Mouse (Mus musculus) spleen, adult 2 months (tissue): ENCODE data around the gene Snx30. TPM values are rescaled to one million over a fixed set of nuclear protein-coding genes. Genes with fewer than 3 reads are reported as not detected.
A peak's percentile ranks its signal among the peaks of the same experiment; 100 is the strongest.

ENCODE experiments used
- DNase-seq, 2 experiments: peaks; one replicate each; pipeline versions ENCODE4 v3.0.0 to v3.0.0-alpha.2; 2012 to 2021; ENCODE audit warnings: low spot score in 2 of 2, low read depth in 1 of 2
- H3K27ac ChIP-seq: fragments of 200-500 bp; 2 replicates; pipeline ENCODE4 v1.5.1; 2012; ENCODE audit warnings: low read length, inconsistent platforms; ENCODE audit not compliant: insufficient read depth
- H3K27me3 ChIP-seq: fragments of 200-500 bp; 2 replicates; pipeline ENCODE4 v1.6.1; 2012; ENCODE audit warnings: mild to moderate bottlenecking, moderate library complexity, low read length, inconsistent platforms; ENCODE audit not compliant: control insufficient read depth, insufficient read depth
- H3K36me3 ChIP-seq: fragments of 200-500 bp; 2 replicates; pipeline ENCODE4 v1.6.1; 2012; ENCODE audit warnings: mild to moderate bottlenecking, low read length, inconsistent platforms; ENCODE audit not compliant: control insufficient read depth, insufficient read depth
- H3K4me1 ChIP-seq: fragments of 200-500 bp; 2 replicates; pipeline ENCODE4 v1.6.1; 2011; ENCODE audit warnings: inconsistent platforms; ENCODE audit not compliant: control insufficient read depth, insufficient read depth, insufficient read length
- H3K4me3 ChIP-seq: fragments of 200-500 bp; 2 replicates; pipeline ENCODE4 v1.5.1; 2011; ENCODE audit warnings: mild to moderate bottlenecking, inconsistent platforms; ENCODE audit not compliant: insufficient read depth, insufficient read length; ENCODE audit errors: extremely low read depth
- CTCF ChIP-seq: fragments of 200-500 bp; IDR thresholded peaks from 2 replicates; pipeline ENCODE4 v1.5.1; 2011; ENCODE audit warnings: mild to moderate bottlenecking, inconsistent platforms; ENCODE audit not compliant: insufficient read depth, insufficient read length, insufficient replicate concordance; ENCODE audit errors: extremely low read depth
- POLR2A ChIP-seq: fragments of 200-500 bp; IDR thresholded peaks from 2 replicates; pipeline ENCODE4 v1.6.1; 2011; ENCODE audit warnings: low read depth, low read length, inconsistent platforms
- WGBS: fragments of 180-500 bp; shearing (Covaris S2); methylation state at CpG from one replicate; pipeline ENCODE4 v1.1.7; 2018; 5-methylcytosine and 5-hydroxymethylcytosine counted together
- polyA plus RNA-seq: library from polyadenylated mRNA; depleted of rRNA; stranded (reverse); fragments of >200 nt; gene quantifications from 2 replicates; pipeline ENCODE4 v1.2.3, GENCODE M21; 2012; rRNA removed

The Snx30 gene
- 8.8 and 12.5 TPM in 2 replicates for polyA plus RNA-seq

DNA sequence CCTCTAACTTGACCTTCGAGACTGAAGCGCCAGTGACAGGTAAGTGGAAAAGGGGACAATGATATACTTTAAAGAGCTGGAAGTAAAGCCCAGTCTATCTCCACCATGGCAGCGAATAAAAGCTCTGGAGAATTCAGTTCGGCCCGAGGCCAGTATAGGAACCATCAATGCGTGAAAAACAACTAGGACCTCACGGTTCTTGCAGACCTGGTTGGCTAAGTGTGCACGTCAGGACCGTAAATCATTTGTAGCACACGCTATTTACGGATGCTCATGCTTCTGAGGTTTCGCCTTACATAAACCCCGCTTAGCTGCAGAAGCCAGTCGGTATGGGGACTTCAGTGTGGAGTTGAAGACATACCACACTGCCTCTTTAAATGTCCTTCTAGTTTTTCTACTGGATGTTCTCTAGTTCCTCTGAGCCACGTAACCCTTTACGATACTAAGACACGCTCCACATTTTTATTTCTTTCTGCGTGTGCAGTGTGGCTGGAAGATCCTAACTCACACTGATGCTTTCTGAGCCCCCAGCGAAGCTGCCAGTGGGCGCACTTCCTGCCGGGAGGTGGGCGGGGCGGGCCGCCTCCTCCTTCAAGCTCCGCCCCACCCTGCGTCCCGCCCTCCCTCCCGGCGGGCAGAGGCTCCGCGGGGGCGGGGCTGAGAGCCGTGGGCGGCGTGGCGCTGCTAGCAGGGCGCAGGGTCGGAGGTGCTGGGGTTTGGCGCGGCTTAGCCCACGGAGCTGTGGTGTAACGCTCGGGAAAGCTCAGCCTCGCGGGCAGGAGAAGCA is at the start of gene Snx30:
Gene Snx30, plus strand, starts transcription at position 660 of the 787 bp plus-strand sequence.
- peak; percentile 77 to 92 for DNase-seq
- peak within 1 kb of the TSS; percentile 91 for H3K27ac ChIP-seq
- H3K4me1 ChIP-seq, result peaks cover 21% of the 10 kb centered on the region; the same call in 1 of the 2 replicates
- no peaks in the 10 kb centered on the region for H3K36me3 ChIP-seq
- 4% methylated on average over 45 of the region's 45 CpGs for WGBS
- H3K4me3 ChIP-seq, result peak within 1 kb of the TSS; percentile 91
- peak; percentile 64 for TF ChIP-seq POLR2A
- TF ChIP-seq CTCF, result no peak
- no peaks in the 10 kb centered on the region for H3K27me3 ChIP-seq

DNA sequence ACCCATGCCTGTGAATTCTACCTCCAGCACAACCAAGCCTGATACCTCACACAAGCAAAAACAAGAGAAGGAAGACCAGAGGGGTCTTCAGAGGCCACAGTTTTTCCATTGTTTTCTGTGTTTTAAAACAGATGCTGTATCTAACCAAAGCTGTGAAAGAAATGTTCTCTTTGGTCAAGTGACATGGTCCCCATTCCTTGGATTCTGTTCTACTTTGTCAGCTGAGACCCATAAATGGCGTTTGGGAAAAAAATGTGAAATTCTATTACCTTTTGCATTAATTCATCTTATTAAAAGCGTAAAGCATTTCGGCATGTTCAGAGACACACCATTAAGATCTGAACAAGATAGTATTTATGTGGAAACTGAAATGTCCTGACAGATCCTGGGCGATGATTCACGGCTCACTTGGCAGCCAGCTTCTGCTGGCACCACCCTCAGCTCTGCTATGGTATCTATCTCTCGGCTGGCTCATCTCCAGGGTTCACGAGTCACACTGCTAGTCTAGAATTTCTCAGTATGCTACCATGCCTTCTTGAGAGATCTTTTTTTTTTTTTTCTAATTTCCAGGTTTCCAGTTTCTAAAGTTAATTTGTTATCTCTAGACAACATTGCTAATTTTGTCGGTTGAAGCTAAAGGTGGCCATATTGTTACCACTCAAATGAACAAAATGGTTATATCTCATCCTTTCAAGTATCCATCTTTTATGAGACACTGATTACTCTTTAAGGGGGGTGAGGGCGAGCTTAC is 49.1 kb upstream of the Snx30 start:
- Histone ChIP-seq H3K4me3 (no peak overlapping the region), H3K27me3 (no peaks in the 10 kb centered on the region), H3K4me1 (no peaks in the 10 kb centered on the region), H3K36me3 (no peaks in the 10 kb centered on the region), H3K27ac (no peak overlapping the region)
- WGBS, result 82% methylated on average over 9 of the region's 9 CpGs
- DNase-seq, result no peak
- TF ChIP-seq POLR2A, result no peak
- TF ChIP-seq CTCF, result no peak

DNA sequence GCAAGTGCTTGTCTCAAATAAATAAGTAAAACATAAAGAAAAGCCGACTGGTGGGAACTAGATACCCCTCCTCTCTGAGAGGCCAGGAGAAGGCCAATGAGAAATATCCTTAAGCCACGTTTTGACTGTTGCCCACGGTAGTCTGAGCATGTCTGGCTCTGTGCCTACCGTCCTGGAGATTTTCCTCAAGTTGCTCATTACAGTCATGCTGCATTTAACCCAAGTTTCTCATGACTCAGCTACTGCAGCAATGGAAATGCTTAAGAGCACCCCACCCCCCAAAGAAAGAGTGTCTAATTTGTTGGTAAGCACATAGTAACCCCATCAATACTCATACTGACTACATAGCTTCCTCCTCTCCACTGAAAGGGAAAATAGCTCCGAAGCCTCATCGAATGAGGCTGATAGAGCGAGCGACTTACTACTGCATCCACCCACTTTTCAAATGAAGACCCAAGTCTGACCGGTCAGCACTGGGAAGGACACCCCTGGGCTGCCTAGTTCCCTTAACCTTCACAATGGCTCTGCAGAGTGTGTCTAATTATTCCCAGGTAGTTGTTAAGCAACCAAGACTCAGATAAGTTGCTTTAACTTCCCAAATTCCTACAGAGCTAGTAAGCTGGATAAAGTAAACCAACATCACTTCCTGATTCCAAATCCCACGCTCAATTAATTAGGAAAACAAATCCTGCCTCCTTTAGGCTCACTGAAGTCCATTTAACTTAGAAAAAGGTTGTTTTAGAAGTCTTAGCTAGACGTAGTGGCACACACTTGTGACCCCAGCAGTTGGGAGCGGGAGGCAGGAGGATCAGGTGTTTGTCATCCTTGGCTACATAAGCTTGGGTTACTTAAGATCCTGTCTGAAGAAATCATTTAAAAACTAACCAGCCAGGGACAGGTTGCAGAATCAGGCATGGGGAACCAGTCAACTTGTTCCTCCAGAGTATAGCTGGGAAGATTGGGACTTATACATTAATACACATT is 47.9 kb upstream of the Snx30 start:
- no peak overlapping the region for H3K4me3 ChIP-seq
- no peak for DNase-seq
- no peak for TF ChIP-seq CTCF
- no peaks in the 10 kb centered on the region for H3K36me3 ChIP-seq
- H3K27me3 ChIP-seq, result no peaks in the 10 kb centered on the region
- 94% methylated on average over 12 of the region's 12 CpGs for WGBS
- no peak overlapping the region for H3K27ac ChIP-seq
- no peaks in the 10 kb centered on the region for H3K4me1 ChIP-seq

DNA sequence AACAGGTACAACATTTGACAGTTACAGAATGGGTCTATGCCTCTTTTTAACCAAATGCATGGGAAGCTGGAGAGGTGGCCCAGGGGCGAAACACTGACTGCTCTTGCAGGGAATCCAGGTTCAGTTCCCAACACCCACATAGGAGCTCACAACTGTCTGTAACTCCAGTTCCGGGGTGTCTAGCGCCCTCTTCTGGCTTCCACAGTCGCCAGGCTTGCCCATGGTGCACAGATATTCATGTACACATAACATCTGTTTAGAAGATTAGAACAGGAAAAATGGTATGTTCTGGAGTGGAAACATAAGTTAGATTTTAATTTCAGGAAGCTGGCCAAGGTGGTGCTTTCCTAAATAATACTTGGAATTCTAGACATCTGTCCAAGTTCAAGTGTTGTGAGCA is 45.6 kb upstream of the Snx30 start:
- H3K4me1 ChIP-seq, result no peaks in the 10 kb centered on the region
- no peaks in the 10 kb centered on the region for H3K36me3 ChIP-seq
- H3K4me3 ChIP-seq, result no peak overlapping the region
- 85% methylated on average over 4 of the region's 4 CpGs for WGBS
- no peak for TF ChIP-seq CTCF
- no peak for TF ChIP-seq POLR2A
- H3K27ac ChIP-seq, result no peak overlapping the region
- no peak for DNase-seq
- H3K27me3 ChIP-seq, result no peaks in the 10 kb centered on the region

DNA sequence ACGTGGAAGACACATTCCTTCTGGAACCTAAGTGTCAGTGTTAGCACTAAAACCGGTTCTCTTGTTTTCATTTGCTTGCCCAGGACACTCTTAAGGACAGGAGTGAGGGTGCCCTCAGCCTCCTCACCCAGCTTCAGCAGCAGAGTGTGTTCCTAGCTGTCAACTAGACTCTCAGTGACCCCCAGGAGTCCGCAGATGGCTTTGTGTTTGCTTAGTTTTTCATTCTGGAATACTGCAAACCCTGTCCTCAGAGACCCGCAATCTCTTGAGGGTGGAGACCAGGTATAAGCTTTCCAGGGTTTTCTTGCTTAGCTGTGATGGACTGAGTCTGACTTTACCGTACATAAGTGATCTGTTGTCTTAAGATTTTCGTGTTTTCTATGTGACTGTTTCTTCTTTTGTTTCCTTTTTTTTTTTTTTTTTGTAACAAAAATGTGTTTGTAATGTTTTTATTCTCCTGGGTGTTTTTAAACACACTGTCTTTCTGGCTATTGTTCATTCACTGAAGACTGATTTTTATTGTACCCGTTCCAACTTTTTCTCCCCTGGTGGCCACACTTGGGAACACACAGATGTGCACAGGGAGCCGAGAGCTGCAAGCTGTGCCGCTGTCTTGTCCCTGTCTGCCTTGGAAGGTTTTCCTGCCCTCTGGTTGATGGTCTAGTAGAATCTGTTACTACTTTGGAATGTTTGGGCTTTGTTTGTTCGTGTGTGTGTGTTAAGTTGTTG is 44.8 kb upstream of the Snx30 start:
- WGBS, result 68% methylated on average over 10 of the region's 10 CpGs
- Histone ChIP-seq H3K4me1 (no peaks in the 10 kb centered on the region), H3K27ac (no peak overlapping the region), H3K36me3 (no peaks in the 10 kb centered on the region), H3K4me3 (no peak overlapping the region), H3K27me3 (no peaks in the 10 kb centered on the region)
- TF ChIP-seq POLR2A, result no peak
- peak; percentile 21; the same call in 1 of the 2 replicates for TF ChIP-seq CTCF
- DNase-seq, result no peak

DNA sequence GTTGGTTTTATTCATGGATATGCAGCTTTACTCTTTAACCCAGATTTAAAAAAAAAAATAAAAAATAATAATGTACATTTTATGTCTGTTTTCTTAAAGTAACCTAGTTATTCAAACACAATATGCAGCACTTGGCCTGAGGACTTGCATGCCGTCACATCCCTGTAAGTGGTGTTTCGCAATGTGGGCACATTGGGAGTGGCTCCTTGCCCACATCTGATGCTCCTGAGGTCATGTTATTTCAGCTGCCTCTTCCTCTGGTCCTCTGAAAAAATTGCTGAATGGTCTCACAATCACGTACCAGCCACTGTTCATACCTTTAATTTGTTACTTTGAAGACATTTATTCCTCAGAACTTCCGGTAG is 44.3 kb upstream of the Snx30 start:
- H3K36me3 ChIP-seq, result no peaks in the 10 kb centered on the region
- no peak overlapping the region for H3K4me3 ChIP-seq
- no peaks in the 10 kb centered on the region for H3K4me1 ChIP-seq
- TF ChIP-seq POLR2A, result no peak
- no peak for TF ChIP-seq CTCF
- H3K27me3 ChIP-seq, result no peaks in the 10 kb centered on the region
- 78% methylated on average over 4 of the region's 4 CpGs for WGBS
- no peak for DNase-seq
- no peak overlapping the region for H3K27ac ChIP-seq
